Mouse (Mus musculus) forebrain, embryonic 10.5 days (tissue): ENCODE measurements around the gene Inpp5k. TPM values are rescaled to one million over a fixed set of nuclear protein-coding genes. Genes with fewer than 3 reads are reported as not detected.

Source experiments
- DNase-seq: peaks from one replicate; pipeline ENCODE4 v3.0.0-alpha.2; 2017; ENCODE audit warnings: low spot score; ENCODE audit errors: extremely low spot score
- H3K27ac ChIP-seq: fragments of 300-500 bp; sonication (generic); 2 replicates; pipeline ENCODE4 v1.5.1; 2016; ENCODE audit warnings: mild to moderate bottlenecking
- H3K27me3 ChIP-seq: fragments of 300-500 bp; sonication (generic); 2 replicates; pipeline ENCODE4 v1.6.1; 2016; ENCODE audit warnings: mild to moderate bottlenecking; ENCODE audit not compliant: poor library complexity, severe bottlenecking
- H3K36me3 ChIP-seq: fragments of 300-500 bp; sonication (generic); replicated peaks from 2 replicates; pipeline ENCODE4 v1.6.1; 2016; ENCODE audit warnings: mild to moderate bottlenecking, moderate library complexity
- H3K4me1 ChIP-seq: fragments of 300-500 bp; sonication (generic); 2 replicates; pipeline ENCODE4 v1.6.1; 2016
- H3K4me3 ChIP-seq: fragments of 300-500 bp; sonication (generic); 2 replicates; pipeline ENCODE4 v1.5.1; 2016; ENCODE audit warnings: mild to moderate bottlenecking, moderate library complexity
- H3K9me3 ChIP-seq: fragments of 300-500 bp; sonication (generic); 2 replicates; pipeline ENCODE4 v1.6.1; 2016; ENCODE audit warnings: mild to moderate bottlenecking, moderate library complexity
- WGBS: fragments of 180-500 bp; shearing (Covaris S2); methylation state at CpG from one replicate; pipeline ENCODE4 v1.1.7; 2016; 5-methylcytosine and 5-hydroxymethylcytosine counted together
- polyA plus RNA-seq: library from polyadenylated mRNA; unstranded; fragments of >200 nt; fragmentation: Nextera tagmentation; extraction: Ambion mirVana; gene quantifications from 2 replicates; pipeline ENCODE4 v1.2.1, GENCODE M21; 2016

Gene Inpp5k
- polyA plus RNA-seq, 1 experiment from 2014 or later: 14.1 TPM

DNA sequence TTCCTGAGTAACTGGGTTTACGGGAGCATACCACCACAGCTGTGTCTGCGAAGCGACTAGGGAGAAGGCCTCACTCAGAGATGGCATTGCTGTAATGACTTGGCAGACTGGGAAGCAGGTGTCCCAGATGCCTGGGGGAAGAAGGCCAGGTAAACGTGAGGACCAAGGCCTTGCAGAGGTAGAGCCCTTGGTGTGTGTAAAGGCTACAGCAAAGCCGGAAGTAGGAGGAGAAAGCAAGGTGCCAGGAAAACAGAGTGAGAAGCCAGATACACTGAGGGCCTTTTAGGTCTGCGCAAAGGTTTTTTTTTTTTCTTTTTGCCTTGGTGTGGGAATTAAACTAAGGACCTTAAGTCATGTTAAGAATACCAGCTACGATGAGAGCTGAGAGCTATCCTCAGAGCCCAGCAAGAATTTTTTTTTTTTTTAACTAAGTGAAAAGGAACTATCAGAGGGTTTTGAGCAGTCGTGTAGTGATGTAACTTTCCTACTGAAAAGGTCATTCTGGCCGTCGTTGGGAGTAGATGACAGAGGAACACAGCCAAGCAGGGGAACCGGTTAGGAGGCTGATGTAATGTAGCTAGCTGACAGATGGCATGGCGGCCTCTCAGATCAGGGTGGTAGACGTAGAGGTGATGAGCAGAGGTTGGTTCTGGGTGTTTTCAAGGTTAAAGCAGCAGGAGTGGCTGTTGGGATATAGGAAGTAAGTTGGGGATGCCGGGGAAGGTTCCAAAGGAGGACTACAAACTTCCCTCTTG, 28.4 kb downstream of the Inpp5k start:
- 89% methylated on average over 14 of the region's 14 CpGs for WGBS
- peaks cover 40% of the 10 kb centered on the region for H3K36me3 ChIP-seq
- no peaks in the 10 kb centered on the region for H3K9me3 ChIP-seq
- no peak overlapping the region for H3K4me3 ChIP-seq
- peaks cover 33% of the 10 kb centered on the region for H3K27me3 ChIP-seq
- peaks cover 28% of the 10 kb centered on the region for H3K4me1 ChIP-seq
- H3K27ac ChIP-seq: no peak overlapping the region
- no peak for DNase-seq

GRCm38 (mm10) chr11:75660081-75660590, 29.3 kb downstream of the Inpp5k start:
- Histone ChIP-seq H3K4me1 (peaks cover 18% of the 10 kb centered on the region), H3K27me3 (peaks cover 23% of the 10 kb centered on the region), H3K27ac (no peak overlapping the region), H3K4me3 (no peak overlapping the region), H3K9me3 (no peaks in the 10 kb centered on the region), H3K36me3 (peaks cover 43% of the 10 kb centered on the region)
- no peak for DNase-seq
- 95% methylated on average over 12 of the region's 12 CpGs for WGBS

GRCm38 (mm10) chr11:75660941-75661800, 30.4 kb downstream of the Inpp5k start:
- no peak for DNase-seq
- no peak overlapping the region for H3K4me3 ChIP-seq
- H3K4me1 ChIP-seq: peaks cover 8% of the 10 kb centered on the region
- peaks cover 14% of the 10 kb centered on the region for H3K27me3 ChIP-seq
- WGBS: 93% methylated on average over 21 of the region's 21 CpGs
- H3K36me3 ChIP-seq: peaks cover 53% of the 10 kb centered on the region
- H3K27ac ChIP-seq: no peak overlapping the region
- no peaks in the 10 kb centered on the region for H3K9me3 ChIP-seq

GRCm38 (mm10) chr11:75662131-75662530, 31.3 kb downstream of the Inpp5k start:
- H3K4me3 ChIP-seq: no peak overlapping the region
- WGBS: 93% methylated on average over 7 of the region's 7 CpGs
- H3K36me3 ChIP-seq: peaks cover 63% of the 10 kb centered on the region
- H3K9me3 ChIP-seq: no peaks in the 10 kb centered on the region
- no peaks in the 10 kb centered on the region for H3K4me1 ChIP-seq
- no peak for DNase-seq
- peaks cover 5% of the 10 kb centered on the region for H3K27me3 ChIP-seq
- H3K27ac ChIP-seq: no peak overlapping the region

DNA sequence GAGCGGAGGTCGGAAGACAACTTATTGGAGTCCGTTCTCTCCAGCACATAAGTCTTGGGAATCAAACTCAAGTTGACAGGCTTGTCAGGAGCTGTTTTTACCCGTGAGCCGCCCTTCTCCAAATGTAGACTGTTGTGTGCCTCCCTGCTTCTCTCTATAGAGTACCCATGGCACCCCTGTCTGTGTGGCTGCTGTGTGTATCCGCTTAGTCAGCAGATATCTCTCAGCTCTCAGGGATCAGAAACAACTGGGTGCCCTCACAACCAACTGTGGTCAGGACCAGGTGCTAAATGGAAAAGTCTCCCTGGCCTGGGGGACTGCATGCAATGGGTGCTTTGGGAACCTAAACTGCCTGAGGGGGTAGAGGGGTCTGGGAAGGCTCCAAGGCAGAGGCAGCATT, 35.5 kb downstream of the Inpp5k start:
- Histone ChIP-seq H3K36me3 (peaks cover 72% of the 10 kb centered on the region), H3K4me3 (no peak overlapping the region)

GRCm38 (mm10) chr11:75668621-75669020, 37.8 kb downstream of the Inpp5k start:
- no peak overlapping the region for H3K27ac ChIP-seq
- no peaks in the 10 kb centered on the region for H3K4me1 ChIP-seq
- no peaks in the 10 kb centered on the region for H3K9me3 ChIP-seq
- H3K4me3 ChIP-seq: no peak overlapping the region
- H3K36me3 ChIP-seq: peaks cover 78% of the 10 kb centered on the region
- 92% methylated on average over 3 of the region's 3 CpGs for WGBS
- no peaks in the 10 kb centered on the region for H3K27me3 ChIP-seq
- no peak for DNase-seq

More for the DNA sequence above, 35.5 kb downstream of the Inpp5k start:
- Histone ChIP-seq H3K9me3 (no peaks in the 10 kb centered on the region), H3K27ac (no peak overlapping the region), H3K27me3 (no peaks in the 10 kb centered on the region), H3K4me1 (no peaks in the 10 kb centered on the region)
- WGBS: 95% methylated on average over 6 of the region's 6 CpGs
- DNase-seq: no peak

DNA sequence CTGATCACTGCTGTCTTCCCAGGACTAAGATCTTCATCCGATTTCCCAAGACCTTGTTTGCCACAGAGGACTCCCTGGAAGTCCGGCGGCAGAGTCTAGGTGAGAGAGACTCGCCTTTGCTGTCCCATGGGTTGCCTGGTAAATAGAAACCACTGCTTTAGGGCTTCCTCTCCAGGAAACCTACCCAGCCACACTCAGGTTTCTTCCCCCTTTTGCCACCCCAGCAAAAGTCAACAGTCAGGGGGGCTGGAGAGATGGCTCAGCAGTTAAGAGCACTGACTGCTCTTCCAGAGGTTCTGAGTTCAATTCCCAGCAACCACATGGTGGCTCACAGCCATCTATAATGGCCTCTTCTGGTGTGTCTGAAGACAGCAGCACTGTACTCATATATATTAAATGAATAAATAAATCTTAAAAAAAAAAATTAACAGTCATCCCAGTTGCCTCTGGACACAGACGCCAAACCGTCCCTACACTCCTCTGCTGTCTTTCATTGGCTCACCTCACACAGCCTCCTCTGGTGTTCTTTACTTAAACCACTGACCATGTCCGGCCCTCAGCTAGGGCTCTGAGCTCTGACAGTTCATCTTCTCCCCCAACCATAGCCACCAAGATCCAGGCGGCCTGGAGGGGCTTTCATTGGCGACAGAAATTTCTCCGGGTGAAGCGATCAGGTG, 38.5 kb downstream of the Inpp5k start:
- Histone ChIP-seq H3K4me3 (no peak overlapping the region), H3K27ac (no peak overlapping the region), H3K4me1 (no peaks in the 10 kb centered on the region), H3K36me3 (peaks cover 79% of the 10 kb centered on the region), H3K27me3 (no peaks in the 10 kb centered on the region), H3K9me3 (no peaks in the 10 kb centered on the region)
- DNase-seq: no peak
- 92% methylated on average over 11 of the region's 11 CpGs for WGBS

DNA sequence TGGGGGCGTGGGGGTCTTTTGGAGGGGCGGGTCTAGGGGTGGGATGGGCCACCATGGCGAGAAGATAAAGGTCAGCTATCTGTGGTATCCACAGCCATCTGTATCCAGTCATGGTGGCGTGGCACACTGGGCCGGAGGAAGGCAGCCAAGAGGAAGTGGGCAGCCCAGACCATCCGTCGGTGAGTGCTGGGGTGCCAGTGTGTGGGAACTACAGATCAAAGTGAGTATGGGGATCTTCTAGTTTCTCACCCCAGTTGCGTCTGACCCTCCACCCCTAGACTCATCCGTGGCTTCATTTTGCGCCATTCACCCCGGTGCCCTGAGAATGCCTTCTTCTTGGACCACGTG, 39.0 kb downstream of the Inpp5k start:
- H3K4me1 ChIP-seq: no peaks in the 10 kb centered on the region
- H3K27ac ChIP-seq: no peak overlapping the region
- H3K4me3 ChIP-seq: no peak overlapping the region
- DNase-seq: no peak
- WGBS: 95% methylated on average over 12 of the region's 12 CpGs
- no peaks in the 10 kb centered on the region for H3K9me3 ChIP-seq
- peaks cover 77% of the 10 kb centered on the region for H3K36me3 ChIP-seq
- H3K27me3 ChIP-seq: no peaks in the 10 kb centered on the region

DNA sequence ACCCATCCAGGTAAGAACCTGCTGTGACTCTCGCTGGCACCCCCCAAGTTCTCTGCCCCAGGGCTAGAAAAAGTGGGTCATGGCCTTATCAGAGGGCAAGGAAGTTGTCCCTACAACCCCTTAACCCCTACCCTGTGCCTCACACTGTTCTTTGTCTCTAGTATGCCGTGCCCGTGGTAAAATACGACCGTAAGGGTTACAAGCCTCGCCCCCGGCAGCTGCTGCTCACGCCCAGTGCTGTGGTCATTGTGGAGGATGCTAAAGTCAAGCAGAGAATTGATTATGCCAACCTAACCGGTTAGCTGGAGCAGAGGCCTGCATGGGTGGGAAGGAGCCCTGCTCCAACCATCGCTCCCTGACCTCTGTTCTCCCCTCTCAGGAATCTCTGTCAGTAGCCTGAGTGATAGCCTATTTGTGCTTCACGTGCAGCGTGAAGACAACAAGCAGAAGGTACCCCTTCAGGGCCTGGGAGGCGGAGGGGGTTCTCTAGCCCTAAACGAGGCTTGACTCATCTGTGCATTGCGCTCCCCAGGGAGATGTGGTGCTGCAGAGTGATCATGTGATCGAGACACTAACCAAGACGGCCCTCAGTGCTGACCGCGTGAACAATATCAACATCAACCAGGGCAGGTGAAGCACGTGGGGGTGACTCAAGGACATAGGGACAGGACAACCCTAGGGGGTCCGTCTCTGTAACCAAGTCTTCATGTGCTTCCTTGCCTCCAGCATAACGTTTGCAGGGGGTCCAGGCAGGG, 40.8 kb downstream of the Inpp5k start:
- DNase-seq: no peak
- H3K27ac ChIP-seq: no peak overlapping the region
- no peaks in the 10 kb centered on the region for H3K9me3 ChIP-seq
- no peaks in the 10 kb centered on the region for H3K27me3 ChIP-seq
- H3K4me3 ChIP-seq: no peak overlapping the region
- peaks cover 61% of the 10 kb centered on the region for H3K36me3 ChIP-seq
- H3K4me1 ChIP-seq: no peaks in the 10 kb centered on the region
- 90% methylated on average over 22 of the region's 22 CpGs for WGBS

GRCm38 (mm10) chr11:75673411-75673810, 42.6 kb downstream of the Inpp5k start:
- no peaks in the 10 kb centered on the region for H3K9me3 ChIP-seq
- no peak overlapping the region for H3K4me3 ChIP-seq
- peaks cover under 1% of the 10 kb centered on the region for H3K4me1 ChIP-seq
- no peak overlapping the region for H3K27ac ChIP-seq
- peaks cover 49% of the 10 kb centered on the region for H3K36me3 ChIP-seq
- 89% methylated on average over 5 of the region's 5 CpGs for WGBS
- DNase-seq: no peak
- H3K27me3 ChIP-seq: no peaks in the 10 kb centered on the region

- no peaks in the 10 kb centered on the region for H3K9me3 ChIP-seq
- peaks cover 35% of the 10 kb centered on the region for H3K36me3 ChIP-seq
- 78% methylated on average over 3 of the region's 3 CpGs for WGBS
- no peaks in the 10 kb centered on the region for H3K27me3 ChIP-seq
- peaks cover 5% of the 10 kb centered on the region for H3K4me1 ChIP-seq
- no peak for DNase-seq
- H3K27ac ChIP-seq: no peak overlapping the region
- H3K4me3 ChIP-seq: no peak overlapping the region
Measured at GRCm38 (mm10) chr11:75674875-75675274, 44.1 kb downstream of the Inpp5k start.
